Mouse (Mus musculus): ENCODE data around the gene Gna12. TPM values are rescaled to one million over a fixed set of nuclear protein-coding genes. Genes with fewer than 3 reads are reported as not detected.

Gene Gna12
- polyA plus RNA-seq, 2 experiments from 2014 or later = 4.3 to 6.0 TPM

Other genes starting within 250 kb of the Gna12 start
- gene Lfng, start 223.1 kb downstream of the Gna12 start, polyA plus RNA-seq (2017; shearing (Covaris generic)) = 10 to 100 TPM; 24.2 to 26.2 TPM
- gene Ttyh3, start 181.4 kb downstream of the Gna12 start, polyA plus RNA-seq (2017; shearing (Covaris generic)) = 1 to 10 TPM; 4.9 to 6.7 TPM
- 10 to 100 TPM; 22.2 to 34.3 TPM for gene Iqce, start 128.1 kb downstream of the Gna12 start, polyA plus RNA-seq (2017; shearing (Covaris generic))
- gene Brat1, start 125.4 kb downstream of the Gna12 start, polyA plus RNA-seq (2017; shearing (Covaris generic)) = 10 to 100 TPM; 15.4 to 33.1 TPM
- under 1 TPM; 0.33 to 0.50 TPM for gene Amz1, start 106.3 kb downstream of the Gna12 start, polyA plus RNA-seq (2017; shearing (Covaris generic))
- gene Card11, start 170.2 kb upstream of the Gna12 start, polyA plus RNA-seq (2017; shearing (Covaris generic)) = 10 to 100 TPM; 43.6 to 81.1 TPM

All from CD4-positive, CD25-positive, alpha-beta regulatory T cell, adult 4 months (primary cell).